Mouse (Mus musculus) intestine, embryonic 15.5 days (tissue): ENCODE measurements at regions not wholly inside any gene's neighbourhood (a gene's known extent, or its start where the extent isn't known, plus 50 kb on each side); places are given as distances from the start of the nearest gene placed in this dataset.
"Not testable (repeated sequence)": the region's sequence is repeated elsewhere in the genome, so short reads cannot be mapped to it uniquely, and the experiment has no call there.

Experiments used
- ATAC-seq: fragments of 200-750 bp; cut with Nextera tagmentation; 2 replicates; pipeline ENCODE4 v1.8.0; 2017; ENCODE audit warnings: moderate TSS enrichment, moderate library complexity
- H3K27ac ChIP-seq: fragments of 300-500 bp; sonication (generic); 2 replicates; pipeline ENCODE4 v1.5.1; 2015; ENCODE audit warnings: mild to moderate bottlenecking, inconsistent platforms
- H3K27me3 ChIP-seq: fragments of 300-500 bp; sonication (generic); replicated peaks from 2 replicates; pipeline ENCODE4 v1.6.1; 2015; ENCODE audit warnings: inconsistent platforms
- H3K36me3 ChIP-seq: fragments of 300-500 bp; sonication (generic); 2 replicates; pipeline ENCODE4 v1.6.1; 2015; ENCODE audit warnings: inconsistent platforms
- H3K4me1 ChIP-seq: fragments of 300-500 bp; sonication (generic); replicated peaks from 2 replicates; pipeline ENCODE4 v1.6.1; 2015; ENCODE audit warnings: inconsistent platforms
- H3K4me2 ChIP-seq: fragments of 300-500 bp; sonication (generic); replicated peaks from 2 replicates; pipeline ENCODE4 v1.6.1; 2015; ENCODE audit warnings: mild to moderate bottlenecking, inconsistent platforms
- H3K4me3 ChIP-seq: fragments of 300-500 bp; sonication (generic); replicated peaks from 2 replicates; pipeline ENCODE4 v1.5.1; 2015; ENCODE audit warnings: inconsistent platforms
- H3K9ac ChIP-seq: fragments of 300-500 bp; sonication (generic); 2 replicates; pipeline ENCODE4 v1.6.1; 2015; ENCODE audit warnings: inconsistent platforms
- H3K9me3 ChIP-seq: fragments of 300-500 bp; sonication (generic); 2 replicates; pipeline ENCODE4 v1.6.1; 2016; ENCODE audit warnings: inconsistent platforms
- WGBS: fragments of 180-500 bp; shearing (Covaris S2); methylation state at CpG from one replicate; pipeline ENCODE4 v1.1.7; 2015; 5-methylcytosine and 5-hydroxymethylcytosine counted together

DNA sequence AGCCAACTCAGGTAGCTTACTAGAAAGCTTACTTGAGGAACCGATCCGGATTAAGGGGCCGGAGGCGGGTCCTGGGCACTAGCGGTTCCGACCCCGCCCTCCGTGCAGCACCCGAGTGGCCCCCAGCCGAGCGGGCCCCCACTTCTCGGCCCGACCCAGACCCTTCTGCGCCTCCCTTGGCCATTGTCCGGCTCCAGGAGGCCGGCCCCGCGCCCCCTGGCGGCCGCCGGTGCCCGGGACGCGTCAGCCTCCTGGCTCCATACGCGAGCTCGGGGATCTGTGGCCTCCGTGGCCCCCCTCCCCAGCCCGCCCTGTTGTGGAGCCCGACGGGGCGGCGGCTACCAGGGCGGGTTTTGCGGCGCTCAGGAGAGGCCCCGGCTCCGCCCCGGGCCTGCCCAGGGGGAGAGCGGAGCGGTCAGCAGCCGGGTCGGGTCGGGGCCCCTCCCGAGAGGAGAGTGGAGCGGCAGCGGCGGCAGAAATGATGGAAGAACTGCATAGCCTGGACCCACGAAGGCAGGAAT is 94.3 kb upstream of the Zfp986 start:
- peak; percentile 99 for ATAC-seq
- not testable (repeated sequence) for H3K36me3 ChIP-seq, H3K9ac ChIP-seq, H3K9me3 ChIP-seq, H3K27me3 ChIP-seq, H3K4me1 ChIP-seq, H3K27ac ChIP-seq
- Histone ChIP-seq H3K4me2 (peak overlapping the region; percentile 52), H3K4me3 (peak overlapping the region; percentile 30)
- 6% methylated on average over 42 of the region's 49 CpGs for WGBS

DNA sequence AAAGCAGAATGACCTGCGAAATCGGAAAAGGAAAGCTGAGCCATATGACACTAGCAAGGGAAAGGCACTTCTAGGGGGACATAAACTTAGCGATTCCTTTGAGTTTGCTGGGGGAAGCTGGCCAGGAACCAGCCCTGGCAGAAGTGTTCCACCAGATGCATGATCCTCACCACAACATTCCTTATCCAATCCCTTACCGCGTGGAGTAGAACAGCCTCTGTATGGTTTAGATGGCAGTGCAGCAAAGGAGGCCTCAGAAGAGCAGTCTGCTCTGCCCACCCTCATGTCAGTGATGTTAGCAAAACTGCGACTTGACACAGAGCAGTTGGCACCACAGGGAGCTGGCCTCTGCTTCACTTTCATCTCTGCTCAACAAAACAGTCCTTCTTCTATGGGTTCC is 93.7 kb upstream of the Zfp986 start:
- H3K4me3 ChIP-seq, H3K4me2 ChIP-seq, H3K27ac ChIP-seq, H3K27me3 ChIP-seq, H3K9me3 ChIP-seq, H3K9ac ChIP-seq, ATAC-seq, H3K36me3 ChIP-seq, H3K4me1 ChIP-seq: not testable (repeated sequence)
- whole genome bisulfite sequencing = 32% methylated on average over 2 of the region's 6 CpGs

DNA sequence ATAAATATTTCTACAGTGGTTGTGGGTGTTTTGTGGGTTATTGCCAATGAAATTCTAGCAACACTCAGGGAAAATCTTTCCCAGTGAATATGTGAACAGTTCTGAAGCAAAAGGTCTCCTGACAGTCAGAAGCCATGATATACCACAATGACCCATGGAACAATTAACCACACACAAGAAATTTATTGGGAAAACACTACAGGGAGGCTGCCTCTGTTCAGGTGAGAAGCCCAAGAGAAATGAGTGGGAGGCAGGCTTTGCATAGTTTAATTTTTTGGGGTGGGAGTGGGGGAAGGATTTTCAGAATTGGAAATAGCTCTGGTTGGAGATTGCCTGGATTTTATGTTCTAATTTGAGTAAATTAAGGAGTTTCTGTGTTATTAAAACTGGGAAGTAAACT is 92.1 kb upstream of the Zfp986 start:
- H3K4me1 ChIP-seq, H3K4me2 ChIP-seq, H3K9ac ChIP-seq, ATAC-seq, H3K36me3 ChIP-seq, H3K4me3 ChIP-seq, H3K9me3 ChIP-seq, H3K27ac ChIP-seq, H3K27me3 ChIP-seq: not testable (repeated sequence)

DNA sequence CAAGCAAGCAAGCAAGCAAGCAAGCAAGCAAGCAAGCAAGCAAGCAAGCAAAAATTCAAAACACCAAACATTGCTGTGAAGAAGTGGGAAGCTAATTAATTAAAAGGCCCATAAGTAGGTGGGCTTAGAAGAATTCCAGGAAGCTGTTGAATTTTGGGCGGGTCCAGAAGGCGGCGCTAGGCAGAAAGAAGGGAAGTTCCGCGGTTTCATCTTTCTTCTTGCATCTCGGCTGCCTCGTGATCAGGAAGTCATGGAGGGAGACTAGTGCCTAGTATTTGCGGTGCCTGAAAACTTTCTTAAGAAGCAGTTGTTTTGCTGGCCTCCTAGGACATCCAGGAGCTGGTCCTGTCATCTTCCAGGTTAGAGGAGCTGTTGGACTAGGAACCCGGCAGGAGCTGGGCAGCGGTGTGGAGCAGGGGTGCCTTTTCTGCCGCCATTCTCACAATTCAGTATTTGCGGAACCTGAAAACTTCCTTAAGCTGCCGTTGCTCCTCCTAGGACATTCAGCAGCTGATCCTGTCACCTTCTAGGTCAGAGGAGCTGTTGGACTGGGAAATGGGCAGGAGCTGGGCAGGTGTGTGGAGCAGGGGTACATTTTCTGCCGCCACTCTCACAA is 87.2 kb upstream of the Zfp986 start:
- not testable (repeated sequence) for H3K9me3 ChIP-seq, H3K27me3 ChIP-seq, H3K4me3 ChIP-seq, ATAC-seq, H3K27ac ChIP-seq, H3K9ac ChIP-seq, H3K4me2 ChIP-seq, H3K36me3 ChIP-seq, H3K4me1 ChIP-seq
- whole genome bisulfite sequencing = no CpG with 5 or more reads among the region's 14 CpGs

DNA sequence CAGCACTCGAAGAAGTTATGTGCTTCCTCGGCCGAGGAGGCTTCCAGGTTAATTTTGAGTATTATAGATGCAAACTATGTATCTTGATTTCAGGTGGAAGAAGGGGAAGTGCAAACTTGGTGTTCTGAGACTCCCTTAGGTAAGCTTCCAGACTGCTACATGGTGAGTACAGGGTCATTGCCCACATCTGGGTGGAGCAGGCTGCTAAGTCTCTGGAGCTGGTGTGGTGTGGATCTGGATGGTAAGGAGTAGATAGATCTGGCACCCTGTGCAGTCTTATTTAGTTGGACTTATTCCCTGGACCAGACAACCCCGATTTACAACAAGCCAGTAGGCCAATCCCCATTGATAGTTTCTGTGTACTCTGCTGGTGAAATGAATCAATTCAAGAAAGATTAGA is 53.9 kb upstream of the Zfp986 start:
- not testable (repeated sequence) for H3K27ac ChIP-seq, H3K36me3 ChIP-seq, H3K9me3 ChIP-seq, ATAC-seq, H3K4me2 ChIP-seq, H3K4me1 ChIP-seq, H3K4me3 ChIP-seq, H3K9ac ChIP-seq, H3K27me3 ChIP-seq
- WGBS = no CpG with 5 or more reads among the region's 4 CpGs
